Mouse (Mus musculus) CH12.LX (cell line): ENCODE data around the gene Otoa. TPM values are rescaled to one million over a fixed set of nuclear protein-coding genes. Genes with fewer than 3 reads are reported as not detected.

ENCODE experiments used
- DNase-seq: peaks from one replicate; pipeline ENCODE4 v3.0.0-alpha.2; 2013; ENCODE audit errors: extremely low read depth
- H3K27ac ChIP-seq: 2 replicates; pipeline ENCODE4 v1.5.1; 2012; ENCODE audit warnings: low read depth, mild to moderate bottlenecking, control low read depth, moderate library complexity; ENCODE audit not compliant: insufficient read depth
- H3K27me3 ChIP-seq: replicated peaks from 2 replicates; pipeline ENCODE3; 2012; ENCODE audit warnings: inconsistent platforms
- H3K36me3 ChIP-seq, 2 experiments: replicated peaks in 1 of 2; 2 replicates each; pipeline versions ENCODE3 to v1.6.1; 2012; ENCODE audit warnings: inconsistent platforms in 1 of 2, low read length in 1 of 2, mild to moderate bottlenecking in 1 of 2, mixed read lengths in 1 of 2, moderate library complexity in 1 of 2; ENCODE audit not compliant: control insufficient read depth in 1 of 2, insufficient read depth in 1 of 2
- H3K4me1 ChIP-seq, 2 experiments: 2 replicates each; pipeline ENCODE4 v1.6.1; 2012; ENCODE audit warnings: inconsistent platforms in 1 of 2, moderate library complexity in 1 of 2; ENCODE audit not compliant: insufficient read depth in 2 of 2, control insufficient read depth in 1 of 2
- H3K4me2 ChIP-seq: 2 replicates; pipeline ENCODE4 v1.6.1; 2012; ENCODE audit warnings: low read depth, mild to moderate bottlenecking, control low read depth; ENCODE audit not compliant: poor library complexity, insufficient read depth, severe bottlenecking
- H3K4me3 ChIP-seq, 3 experiments: fragments of 150-350 bp in 1 of 3; sonication (generic) in 1 of 3; replicated peaks in 1 of 3; 2 replicates each; pipeline versions ENCODE3 to v1.5.1; 2011 to 2012; ENCODE audit warnings: low read depth in 2 of 3, low read length in 2 of 3, mild to moderate bottlenecking in 2 of 3, moderate library complexity in 2 of 3, control low read depth in 1 of 3, improper control_type of control experiment in 1 of 3, inconsistent platforms in 1 of 3, mixed read lengths in 1 of 3; ENCODE audit not compliant: poor library complexity in 1 of 3
- H3K79me2 ChIP-seq: replicated peaks from 2 replicates; pipeline ENCODE4 v1.6.1; 2012; ENCODE audit warnings: mild to moderate bottlenecking, moderate library complexity; ENCODE audit not compliant: control insufficient read depth, poor library complexity, insufficient read depth, severe bottlenecking; ENCODE audit errors: extremely low read depth
- H3K9ac ChIP-seq: 2 replicates; pipeline ENCODE4 v1.6.1; 2012; ENCODE audit warnings: low read depth, mild to moderate bottlenecking, control low read depth, moderate library complexity; ENCODE audit not compliant: insufficient read depth
- H3K9me3 ChIP-seq: replicated peaks from 2 replicates; pipeline ENCODE3; 2012; ENCODE audit warnings: low read length, inconsistent platforms, mixed read lengths
- BHLHE40 ChIP-seq: IDR thresholded peaks from 2 replicates; pipeline ENCODE4 v1.6.1; 2011; ENCODE audit warnings: mild to moderate bottlenecking, low read depth, low read length, improper control_type of control experiment
- CHD1 ChIP-seq: IDR thresholded peaks from 2 replicates; pipeline ENCODE4 v1.6.1; 2012; ENCODE audit warnings: low read depth, low read length, improper control_type of control experiment, inconsistent platforms
- CTCF ChIP-seq, 2 experiments: IDR thresholded peaks in 1 of 2; conservative IDR thresholded peaks in 1 of 2; 2 replicates each; pipeline ENCODE4 v1.5.1; 2011 to 2012; ENCODE audit warnings: low read depth in 2 of 2, low read length in 2 of 2, improper control_type of control experiment in 1 of 2, inconsistent platforms in 1 of 2, mild to moderate bottlenecking in 1 of 2, moderate library complexity in 1 of 2
- ETS1 ChIP-seq: conservative IDR thresholded peaks from 2 replicates; pipeline ENCODE4 v1.6.1; 2012; ENCODE audit warnings: low read depth, mild to moderate bottlenecking, inconsistent platforms, low read length, improper control_type of control experiment, moderate library complexity
- GABPA ChIP-seq: IDR thresholded peaks from 2 replicates; pipeline ENCODE4 v1.6.1; 2012; ENCODE audit warnings: low read depth, low read length, improper control_type of control experiment, inconsistent platforms; ENCODE audit not compliant: insufficient replicate concordance
- MAFK ChIP-seq: IDR thresholded peaks from 2 replicates; pipeline ENCODE4 v1.6.1; 2011; ENCODE audit warnings: low read length, improper control_type of control experiment; ENCODE audit not compliant: insufficient replicate concordance
- MAX ChIP-seq: IDR thresholded peaks from 2 replicates; pipeline ENCODE4 v1.6.1; 2011; ENCODE audit warnings: low read length, improper control_type of control experiment
- MEF2A ChIP-seq: IDR thresholded peaks from 2 replicates; pipeline ENCODE4 v1.6.1; 2014; ENCODE audit warnings: low read depth, mild to moderate bottlenecking, inconsistent platforms, low read length, improper control_type of control experiment, borderline replicate concordance
- MXI1 ChIP-seq: IDR thresholded peaks from 2 replicates; pipeline ENCODE4 v1.6.1; 2011; ENCODE audit warnings: mild to moderate bottlenecking, low read depth, low read length, improper control_type of control experiment
- NELFE ChIP-seq: IDR thresholded peaks from 2 replicates; pipeline ENCODE4 v1.6.1; 2011; ENCODE audit warnings: low read depth, low read length, improper control_type of control experiment
- NRF1 ChIP-seq: IDR thresholded peaks from 2 replicates; pipeline ENCODE4 v1.6.1; 2014; ENCODE audit warnings: low read depth, mild to moderate bottlenecking, inconsistent platforms, low read length, improper control_type of control experiment, moderate library complexity
- RAD21 ChIP-seq: IDR thresholded peaks from 2 replicates; pipeline ENCODE4 v1.6.1; 2011; ENCODE audit warnings: low read depth, mild to moderate bottlenecking, low read length, improper control_type of control experiment, moderate library complexity
- SIN3A ChIP-seq: IDR thresholded peaks from 2 replicates; pipeline ENCODE4 v1.6.1; 2012; ENCODE audit warnings: low read length, improper control_type of control experiment, inconsistent platforms
- TCF12 ChIP-seq: IDR thresholded peaks from 2 replicates; pipeline ENCODE4 v1.6.1; 2014; ENCODE audit warnings: low read depth, mild to moderate bottlenecking, inconsistent platforms, low read length, improper control_type of control experiment
- UBTF ChIP-seq: IDR thresholded peaks from 2 replicates; pipeline ENCODE4 v1.6.1; 2012; ENCODE audit warnings: low read depth, mild to moderate bottlenecking, inconsistent platforms, low read length, improper control_type of control experiment, moderate library complexity
- ZKSCAN1 ChIP-seq: IDR thresholded peaks from 2 replicates; pipeline ENCODE4 v1.6.1; 2012; ENCODE audit warnings: low read depth, inconsistent platforms, low read length, improper control_type of control experiment, borderline replicate concordance
- dilution Hi-C: fragments of 300-500 bp; cut with MboI; formaldehyde crosslinking; loops from 2 replicates; pipeline ENCODE4 v1.14.3; 2020; ENCODE audit warnings: low sequenced_read_pairs; ENCODE audit not compliant: extremely low pct_unique_long_range_greater_than_20kb, extremely low pct_ligation_motif_present
- in situ Hi-C: fragments of 300-500 bp; cut with MboI; formaldehyde crosslinking; loops from 3 replicates; pipeline ENCODE4 v1.14.3; 2019; ENCODE audit warnings: low sequenced_read_pairs, low pct_ligation_motif_present, low pct_unique_long_range_greater_than_20kb, mixed read lengths
- polyA plus RNA-seq: library from polyadenylated mRNA; unstranded; fragments of >175 nt; gene quantifications from 2 replicates; pipeline ENCODE4 v1.2.1, GENCODE M21; 2012; ENCODE audit warnings: low read depth; ENCODE audit not compliant: insufficient read length
- total RNA-seq, 2 experiments: library from RNA; depleted of rRNA; stranded (reverse); fragments of 300-350 nt in 1 of 2; fragments of >200 nt in 1 of 2; gene quantifications; 2 replicates each; pipeline ENCODE4 v1.2.3; 2012 to 2014

Otoa gene
- total and polyA plus RNA-seq, 3 experiments, result 0.08 TPM; not detected in 2

GRCm38 (mm10) chr7:121211804-121212203 lies 130.4 kb downstream of the Otoa start:
- Histone ChIP-seq H3K9me3 (no peaks in the 10 kb centered on the region), H3K36me3 (no peaks in the 10 kb centered on the region), H3K79me2 (no peaks in the 10 kb centered on the region), H3K4me1 (no peaks in the 10 kb centered on the region), H3K4me2 (no peak overlapping the region), H3K4me3 (no peak overlapping the region), H3K27ac (no peak overlapping the region), H3K27me3 (peaks cover 52% of the 10 kb centered on the region), H3K9ac (no peak overlapping the region)
- DNase-seq, result no peak
- TF ChIP-seq ETS1 (no peak), MAFK (no peak), UBTF (no peak), MXI1 (no peak), NRF1 (no peak), GABPA (no peak), RAD21 (no peak), TCF12 (no peak), MEF2A (no peak), BHLHE40 (no peak), CHD1 (no peak), CTCF (conservative IDR thresholded peaks at IDR 0.05 in 1 of 2, IDR thresholded peaks at IDR 0.05 in 1 of 2; ENCODE audit: low read depth in 2 of 2, low read length in 2 of 2) (no peak), NELFE (no peak), SIN3A (no peak), MAX (no peak), ZKSCAN1 (no peak)
- in situ Hi-C loops, result no loop called here
- dilution Hi-C loops, result no loop called here

Other genes starting within 250 kb of the Otoa start
- 8.0 and 13.9 TPM in 2 replicates for gene Eef2k, start 238.8 kb upstream of the Otoa start, total RNA-seq (2012; rRNA removed)
- 5.0 and 5.5 TPM in 2 replicates for gene Eef2k, start 238.8 kb upstream of the Otoa start, total RNA-seq (2014; rRNA removed)
- 13.7 and 15.5 TPM in 2 replicates for gene Eef2k, start 238.8 kb upstream of the Otoa start, polyA plus RNA-seq
- 33.6 and 33.7 TPM in 2 replicates for gene Polr3e, start 163.9 kb upstream of the Otoa start, total RNA-seq (2012; rRNA removed)
- 22.3 and 25.3 TPM in 2 replicates for gene Polr3e, start 163.9 kb upstream of the Otoa start, total RNA-seq (2014; rRNA removed)
- gene Polr3e, start 163.9 kb upstream of the Otoa start, polyA plus RNA-seq, result 38.1 and 38.2 TPM in 2 replicates
- 5.7 and 10.5 TPM in 2 replicates for gene Cdr2, start 99.3 kb upstream of the Otoa start, total RNA-seq (2012; rRNA removed)
- 9.5 and 10.4 TPM in 2 replicates for gene Cdr2, start 99.3 kb upstream of the Otoa start, total RNA-seq (2014; rRNA removed)
- gene Cdr2, start 99.3 kb upstream of the Otoa start, polyA plus RNA-seq, result 8.7 and 9.5 TPM in 2 replicates
- gene Mfsd13b, start 99.1 kb upstream of the Otoa start, total RNA-seq (2012; rRNA removed), result 0.63 TPM in 1 of 2 replicates, not detected in the other
- not detected in 2 replicates for gene Mfsd13b, start 99.1 kb upstream of the Otoa start, total RNA-seq (2014; rRNA removed)
- not detected in 2 replicates for gene Mfsd13b, start 99.1 kb upstream of the Otoa start, polyA plus RNA-seq
- gene Mettl9, start 47.2 kb upstream of the Otoa start, total RNA-seq (2012; rRNA removed), result 21.7 and 25.8 TPM in 2 replicates
- 75.0 and 82.4 TPM in 2 replicates for gene Mettl9, start 47.2 kb upstream of the Otoa start, total RNA-seq (2014; rRNA removed)
- gene Mettl9, start 47.2 kb upstream of the Otoa start, polyA plus RNA-seq, result 42.0 and 44.3 TPM in 2 replicates
- gene Igsf6, start 7.1 kb upstream of the Otoa start, total RNA-seq (2012; rRNA removed), result not detected in 2 replicates
- not detected in 2 replicates for gene Igsf6, start 7.1 kb upstream of the Otoa start, total RNA-seq (2014; rRNA removed)
- 0.19 and 0.21 TPM in 2 replicates for gene Igsf6, start 7.1 kb upstream of the Otoa start, polyA plus RNA-seq